Mouse (Mus musculus): ENCODE measurements around the gene Dgkg.
A peak's percentile ranks its signal among the peaks of the same experiment; 100 is the strongest.

Dgkg gene

DNA sequence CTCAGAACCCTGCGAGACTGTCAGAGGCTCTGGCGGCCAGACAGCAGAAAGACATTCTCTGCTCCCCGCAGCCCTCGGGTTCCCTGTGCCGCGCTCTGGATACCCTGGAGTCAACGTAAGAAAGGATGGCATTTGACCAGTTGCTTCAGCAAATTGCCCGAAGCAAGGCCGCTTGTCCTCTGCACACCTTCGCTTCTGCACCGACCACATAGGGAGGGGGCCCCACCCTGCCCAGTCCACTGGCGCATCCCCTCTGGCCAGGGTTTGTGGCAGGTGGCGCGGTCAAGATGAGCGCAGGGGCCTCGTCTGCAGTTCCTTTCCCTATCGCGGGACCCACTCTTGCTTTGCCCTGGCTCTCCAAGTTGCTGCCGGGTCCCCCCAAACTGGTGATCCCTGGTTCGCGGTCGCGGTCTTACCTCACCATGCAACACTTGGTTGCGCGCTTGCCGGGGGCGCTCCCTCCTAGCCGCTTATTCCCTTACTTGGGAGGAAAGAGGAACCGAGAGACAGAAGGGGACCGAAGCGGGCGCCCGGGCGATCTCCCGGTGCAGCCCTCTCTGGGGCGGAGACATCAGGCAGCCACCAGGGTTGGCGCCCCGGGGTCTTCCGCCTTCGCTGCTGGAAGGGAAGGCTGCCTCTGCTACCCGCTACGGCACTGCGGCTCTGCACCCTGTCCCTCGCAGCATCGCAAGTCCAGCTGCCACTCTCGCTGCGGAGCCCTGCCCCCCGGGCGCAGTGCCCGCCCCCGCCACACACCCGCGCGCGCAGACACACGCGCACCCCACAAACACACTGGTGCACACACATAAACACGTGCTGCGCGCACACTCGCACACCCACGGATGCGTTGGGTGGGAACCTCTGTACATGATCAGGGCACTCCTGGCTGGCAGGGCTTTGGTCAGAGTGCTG is at the start of gene Dgkg:
Gene Dgkg, minus strand, starts transcription at position 689 of the 912 bp plus-strand sequence.
- peak; percentile 57 for DNase-seq

DNA sequence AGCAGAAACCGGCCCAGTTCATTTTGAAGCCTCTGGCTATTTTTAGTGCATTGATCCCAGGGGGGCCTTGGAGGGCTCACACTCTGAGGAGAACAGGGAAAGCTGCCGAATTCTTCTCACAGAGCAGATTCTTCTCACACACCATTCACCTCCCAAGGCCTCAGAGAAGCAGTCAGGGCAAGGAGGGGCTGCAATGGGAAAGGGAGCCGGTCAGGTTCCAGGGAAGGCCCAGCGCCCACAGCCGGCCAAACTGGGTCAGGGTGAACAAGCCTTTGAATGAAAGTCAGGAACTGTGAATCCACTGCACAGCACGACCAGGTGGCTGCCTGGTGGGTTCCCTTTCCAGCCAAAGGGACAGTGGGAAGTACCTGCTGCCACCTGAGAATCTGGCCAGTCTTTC is 47.9 kb upstream of the Dgkg start:
- DNase-seq = peak; percentile 15

DNA sequence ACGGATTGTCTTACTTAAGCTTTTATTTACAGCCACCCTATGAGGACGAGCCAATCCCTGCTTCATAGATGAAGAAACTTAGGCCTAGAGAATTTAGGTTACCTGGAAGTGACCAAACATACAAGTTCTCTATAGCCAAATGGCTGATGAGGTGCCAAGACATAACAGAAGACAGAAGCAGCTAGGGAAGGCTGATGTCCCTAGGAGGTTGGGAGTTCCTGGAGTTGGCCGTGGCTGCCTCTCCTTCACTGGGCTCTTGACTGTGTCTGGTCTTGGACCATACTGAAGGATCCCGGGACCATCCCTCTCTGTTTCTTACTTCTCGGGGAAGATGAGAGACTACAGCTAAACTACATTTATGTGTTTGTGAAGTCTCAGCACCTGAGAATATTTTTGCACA is 47.1 kb upstream of the Dgkg start:
- DNase-seq = no peak

DNA sequence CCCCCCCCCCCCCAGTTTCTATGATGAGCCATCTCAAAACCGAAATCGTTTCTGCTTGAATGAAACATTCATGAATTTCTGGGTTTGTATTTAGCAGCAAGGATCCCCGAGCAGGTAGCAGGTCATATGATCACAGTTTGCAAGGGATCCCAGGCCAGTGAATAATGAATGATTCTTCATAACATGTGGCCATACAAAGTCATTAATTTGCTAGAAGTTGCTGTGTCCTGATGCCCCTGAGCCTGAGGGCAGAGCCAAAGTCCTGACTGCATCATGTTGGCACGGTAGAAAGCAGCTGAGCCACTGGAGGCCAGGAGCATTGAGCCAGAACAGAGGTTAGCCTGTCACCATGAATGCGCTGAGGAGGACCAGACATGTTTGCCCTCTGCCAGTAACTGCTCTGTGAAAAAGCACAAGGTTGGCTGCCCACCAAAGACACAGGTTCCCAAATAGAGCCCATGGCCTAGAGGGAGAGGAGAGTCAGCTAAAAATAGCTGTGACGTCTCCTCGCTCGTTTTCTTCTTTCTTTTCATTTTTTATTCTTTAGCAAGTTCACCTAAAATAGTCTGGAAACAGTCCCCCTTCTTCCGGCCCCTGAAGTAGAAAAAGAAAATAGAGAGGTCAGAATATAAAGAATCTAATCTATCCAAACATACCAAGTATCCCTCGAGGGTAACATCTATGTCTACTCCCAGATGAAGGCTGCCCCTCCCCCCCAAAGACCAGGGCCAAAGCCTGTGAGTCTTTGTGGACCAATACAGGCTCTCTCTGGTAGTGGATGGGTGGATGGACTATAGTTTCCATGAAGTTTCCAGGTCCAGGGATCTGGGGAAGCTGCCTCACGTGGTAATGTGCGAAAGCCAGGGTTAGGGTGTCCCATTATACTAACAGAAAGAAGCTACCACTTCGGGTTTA is 42.1 kb upstream of the Dgkg start:
- DNase-seq = no peak

DNA sequence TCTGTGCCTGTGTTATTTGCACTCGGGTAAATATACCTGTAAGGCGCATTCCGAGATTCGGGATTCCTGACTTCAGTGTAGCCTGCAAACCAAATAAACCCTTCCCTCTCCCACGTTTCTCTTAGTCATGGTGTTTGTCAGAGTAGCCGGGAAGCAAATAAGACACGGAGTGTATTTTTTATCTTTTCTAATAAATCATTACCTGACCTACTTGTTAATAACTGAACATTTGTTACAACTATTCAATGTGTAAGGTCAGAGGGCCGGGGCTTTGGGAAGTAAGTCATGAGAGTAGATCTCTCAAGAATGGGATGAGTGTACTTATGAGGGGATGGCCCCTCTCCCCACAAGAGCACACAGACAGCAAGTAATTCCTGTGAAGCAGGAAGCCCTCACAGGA is 41.1 kb upstream of the Dgkg start:
- DNase-seq = no peak

DNA sequence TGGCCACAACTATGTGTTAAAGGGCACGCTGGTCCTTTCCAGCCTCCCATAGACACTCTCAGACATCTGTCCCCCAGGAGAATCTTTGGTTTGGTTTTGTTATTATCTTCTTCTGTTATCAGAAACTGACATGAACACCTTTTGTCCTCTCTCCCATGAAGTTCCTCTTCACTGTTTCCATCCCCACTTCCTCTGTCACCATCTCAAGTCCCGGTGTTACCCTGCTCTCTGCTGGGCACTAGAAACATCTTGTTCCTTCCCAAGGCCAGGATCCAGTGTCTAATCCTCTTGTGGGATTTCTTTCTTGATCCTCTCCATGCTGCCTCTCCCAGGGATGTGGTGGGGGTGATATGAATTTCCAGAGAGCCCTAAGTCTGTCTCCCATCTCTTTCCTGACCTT is 32.6 kb upstream of the Dgkg start:
- no peak for DNase-seq

DNA sequence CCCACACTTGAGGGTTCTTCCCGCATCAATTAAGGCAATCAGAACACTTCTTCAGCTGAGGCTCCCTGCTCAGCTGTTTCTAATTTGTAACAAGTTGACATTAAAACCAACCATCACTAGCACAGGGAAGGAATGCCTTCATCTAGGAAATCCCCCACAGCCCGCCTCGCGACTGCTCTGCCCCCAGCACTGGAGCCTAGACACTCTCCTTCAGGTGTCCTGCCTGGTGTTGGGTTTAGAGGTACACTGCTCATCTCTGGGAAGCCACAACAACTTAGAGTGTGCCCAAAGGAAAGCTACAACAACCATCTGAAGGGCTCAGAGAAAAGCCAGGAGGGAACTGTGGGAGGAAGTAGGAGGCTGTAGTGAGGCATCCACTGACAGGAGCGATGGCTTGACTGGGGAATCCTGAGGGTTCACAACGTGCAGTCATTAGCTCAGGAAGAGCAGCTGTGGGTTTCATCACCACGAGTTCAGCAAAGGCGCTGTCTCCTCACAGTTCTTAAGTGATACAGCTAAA is 30.8 kb upstream of the Dgkg start:
- no peak for DNase-seq

DNA sequence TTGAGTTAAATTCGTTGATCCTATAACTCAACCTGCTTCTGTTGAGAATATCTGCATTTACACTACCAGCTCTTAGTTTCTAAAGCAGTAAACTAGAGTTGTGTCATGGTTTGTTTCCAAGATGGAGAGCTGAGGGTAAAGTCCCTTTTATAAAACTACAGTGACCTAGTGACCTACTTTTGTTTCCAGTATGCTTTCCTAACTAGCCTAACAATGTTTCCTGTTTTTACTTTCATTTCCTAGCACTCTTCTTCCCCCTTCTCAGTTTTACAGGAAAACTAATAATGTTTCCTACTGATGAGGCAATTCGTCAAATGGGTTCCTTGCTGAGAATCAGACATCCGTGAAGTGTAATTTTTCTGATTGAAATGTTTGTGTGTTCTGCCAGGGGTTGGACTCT is 26.6 kb upstream of the Dgkg start:
- DNase-seq = no peak

DNA sequence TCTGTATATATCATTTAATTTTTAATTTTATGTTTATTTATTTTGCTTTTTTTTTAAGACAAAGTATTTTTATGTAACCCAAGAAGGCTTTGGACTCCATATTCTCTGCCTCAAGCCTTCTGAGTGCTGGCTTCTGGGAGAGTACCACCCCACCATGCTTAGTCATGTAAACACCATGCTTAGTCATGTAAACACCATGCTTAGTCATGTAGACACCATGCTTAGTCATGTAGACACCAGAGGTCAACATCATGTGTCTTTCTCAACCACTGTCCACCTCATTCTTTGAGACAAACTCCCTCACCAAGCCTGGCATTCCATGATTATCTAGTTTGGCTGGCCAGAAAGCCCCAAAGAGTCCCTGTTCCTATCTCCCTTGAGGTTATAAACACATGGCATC is 25.7 kb upstream of the Dgkg start:
- no peak for DNase-seq

DNA sequence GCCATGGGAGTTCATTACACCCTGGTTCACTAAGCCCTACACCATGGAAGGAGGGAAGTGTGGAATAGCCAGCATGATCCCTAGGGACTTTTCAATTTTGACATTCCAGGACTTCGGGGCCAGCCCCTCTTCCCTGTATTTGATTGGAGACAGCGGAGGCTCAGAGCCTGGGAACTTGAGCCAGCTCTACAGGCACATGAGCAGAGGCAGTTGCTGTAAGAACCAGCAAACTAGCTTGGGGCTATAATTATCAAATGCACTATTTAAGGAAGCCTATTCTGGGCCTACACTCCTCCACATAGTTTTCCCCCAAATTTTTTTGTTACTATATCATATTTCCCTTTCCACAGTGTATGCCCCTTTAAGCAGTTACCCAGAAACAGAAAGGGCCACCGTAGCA is 22.6 kb upstream of the Dgkg start:
- no peak for DNase-seq

DNA sequence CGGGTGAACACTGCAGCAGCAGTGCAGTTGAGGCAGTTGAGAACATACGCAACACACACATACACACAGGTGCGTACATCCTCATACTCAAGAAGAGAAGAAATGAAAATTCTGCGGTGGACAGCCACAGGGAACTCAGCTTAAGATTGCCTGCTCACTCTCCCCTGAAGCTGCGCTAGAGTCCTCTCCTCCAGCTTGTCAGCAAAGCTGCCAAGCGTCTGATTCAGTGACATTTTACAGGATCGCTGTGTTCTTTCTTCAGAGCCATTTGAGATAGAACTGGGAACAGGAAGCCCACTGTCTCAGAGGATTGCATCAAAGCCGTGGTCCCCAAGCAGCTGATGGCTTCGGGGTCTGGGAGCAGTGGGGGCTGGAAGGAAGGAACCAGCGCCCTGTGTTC is 17.6 kb upstream of the Dgkg start:
- DNase-seq = no peak

DNA sequence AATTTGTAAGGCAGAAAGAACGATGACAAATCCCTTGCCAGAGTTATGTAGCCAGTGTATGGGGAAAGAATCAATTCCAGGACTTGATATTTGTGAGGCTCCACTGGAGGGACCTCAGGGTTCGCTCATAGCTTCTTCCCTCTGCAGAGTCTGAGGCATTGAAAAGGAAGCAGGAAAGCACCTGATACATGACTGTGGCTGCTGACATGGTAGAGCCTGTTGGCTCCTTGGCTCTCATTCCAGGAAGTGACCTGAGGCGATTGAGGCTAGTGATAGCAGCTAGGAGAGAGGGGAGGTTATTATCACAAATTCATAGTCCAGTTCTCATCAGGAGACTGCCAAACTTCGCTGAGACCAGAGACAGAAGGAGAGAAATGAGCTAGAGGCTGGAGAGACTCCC is 17.1 kb upstream of the Dgkg start:
- no peak for DNase-seq

DNA sequence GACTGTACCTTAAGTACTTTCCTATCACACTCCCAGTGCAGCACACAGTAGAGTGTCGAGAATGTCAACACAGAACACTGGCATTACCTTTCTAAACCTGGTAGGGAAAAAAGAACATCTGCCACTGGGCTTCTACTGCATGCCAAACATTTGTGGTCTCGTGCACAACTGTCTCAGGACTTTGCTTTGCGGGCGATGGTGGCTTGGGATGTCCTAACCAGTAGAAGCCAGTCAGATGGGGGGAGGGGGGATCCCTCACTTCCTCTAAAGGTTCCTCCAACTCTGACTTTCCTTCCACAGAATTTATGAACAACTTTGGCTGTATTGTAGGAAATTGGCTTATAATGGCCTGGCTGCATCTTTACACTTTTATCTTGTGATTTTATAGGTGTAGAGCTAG is 7.0 kb upstream of the Dgkg start:
- DNase-seq = peak; percentile 10

DNA sequence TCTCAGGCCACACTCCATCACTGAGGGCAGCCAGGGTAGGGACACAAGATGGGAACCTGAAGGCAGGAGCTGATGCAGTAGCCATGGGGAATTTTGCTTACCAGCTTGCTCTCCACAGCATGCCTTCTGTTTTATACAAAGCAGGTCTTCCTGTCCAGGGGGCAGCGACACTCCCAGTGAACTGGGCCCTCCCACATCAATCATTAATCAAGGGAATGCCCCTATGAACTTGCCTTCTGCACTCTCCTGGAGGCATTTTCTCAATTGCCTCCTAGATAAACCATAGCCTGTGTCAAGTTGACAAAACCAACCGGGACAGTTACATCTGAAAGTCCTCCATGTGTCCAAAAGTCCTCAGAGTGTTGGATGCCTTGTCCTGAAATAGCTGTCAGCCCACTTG is 6.1 kb upstream of the Dgkg start:
- DNase-seq = no peak

DNA sequence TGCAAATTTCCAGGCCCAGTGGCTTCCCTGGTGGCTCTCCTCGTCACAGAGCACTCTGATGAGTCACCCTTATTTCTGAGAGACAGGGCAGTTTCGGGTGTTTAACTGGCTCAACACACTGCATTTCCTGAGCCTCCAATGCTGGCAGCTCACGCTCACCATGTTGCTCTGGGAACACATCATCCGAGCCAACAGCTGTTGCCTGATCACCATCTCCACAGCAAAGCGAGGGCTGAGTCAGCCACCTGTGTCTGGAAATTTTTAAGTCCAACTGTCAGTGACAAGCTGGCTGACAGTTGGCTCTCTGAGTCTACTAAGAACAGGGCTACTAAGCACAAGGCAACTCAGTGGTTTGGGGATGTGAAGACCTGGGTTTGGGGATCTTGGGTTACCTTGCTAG is 4.1 kb upstream of the Dgkg start:
- no peak for DNase-seq

DNA sequence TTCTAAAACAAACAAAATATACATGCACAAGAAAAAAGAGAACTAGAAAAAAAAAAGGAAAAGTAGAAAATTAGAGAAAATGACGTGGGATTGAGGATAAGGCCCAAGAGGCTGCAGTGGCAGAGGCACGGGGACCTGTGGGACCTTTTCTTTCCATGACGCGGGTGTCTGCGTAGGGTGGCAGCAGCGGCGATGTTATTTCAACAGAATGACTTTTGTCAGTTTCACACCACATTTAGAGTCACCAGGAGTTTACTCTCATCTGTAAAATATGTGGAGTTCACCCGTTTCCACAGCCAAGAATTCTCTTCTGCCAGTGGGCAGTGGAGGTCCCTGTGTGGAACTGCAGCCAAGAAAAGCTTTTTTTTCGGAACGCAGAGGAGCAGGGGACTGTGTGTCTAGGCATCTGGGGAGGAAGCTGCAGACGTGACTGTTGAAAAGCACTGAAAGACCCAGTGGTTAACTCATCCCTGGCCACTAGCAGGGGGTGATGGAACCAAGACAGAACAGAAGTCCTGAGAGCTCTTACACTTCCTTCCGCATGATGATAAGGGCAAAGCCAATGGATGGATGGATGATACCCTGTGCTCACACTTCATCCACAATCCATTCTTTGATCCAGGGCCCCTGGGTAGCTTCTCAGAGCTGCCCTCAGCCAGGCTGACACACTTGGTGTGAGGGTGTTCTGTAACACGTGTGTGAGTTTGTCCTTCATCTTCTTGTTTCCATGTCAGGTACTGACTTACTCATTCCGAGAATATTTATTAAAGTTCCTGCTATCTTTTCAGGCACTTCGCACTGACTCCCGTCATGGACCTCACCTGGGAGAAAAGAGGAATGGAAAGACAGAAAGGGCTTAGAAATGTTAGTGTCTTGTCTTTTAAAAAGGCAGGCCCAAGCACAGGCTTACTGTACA is 1.1 kb upstream of the Dgkg start:
- DNase-seq = no peak

DNA sequence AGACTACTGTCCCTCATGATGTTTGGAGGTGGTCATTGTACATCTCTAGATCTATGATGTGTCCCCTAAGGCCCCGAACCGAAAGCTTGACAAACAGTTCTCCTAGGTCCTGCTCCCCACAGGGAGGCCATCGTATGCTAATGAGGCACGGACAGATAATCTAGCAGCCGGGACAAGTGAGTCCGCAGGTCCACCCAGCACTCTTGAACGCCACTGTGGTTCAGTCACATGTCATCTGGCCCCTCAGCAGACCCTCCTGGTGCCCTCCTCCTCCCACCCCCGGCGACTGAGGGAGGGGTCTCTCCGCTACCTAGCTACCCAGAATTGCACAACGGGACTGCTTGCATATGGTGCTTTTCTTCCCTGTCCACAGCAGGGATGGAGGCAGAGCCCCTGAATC is 1.2 kb downstream of the Dgkg start:
- peak; percentile 5 for DNase-seq

DNA sequence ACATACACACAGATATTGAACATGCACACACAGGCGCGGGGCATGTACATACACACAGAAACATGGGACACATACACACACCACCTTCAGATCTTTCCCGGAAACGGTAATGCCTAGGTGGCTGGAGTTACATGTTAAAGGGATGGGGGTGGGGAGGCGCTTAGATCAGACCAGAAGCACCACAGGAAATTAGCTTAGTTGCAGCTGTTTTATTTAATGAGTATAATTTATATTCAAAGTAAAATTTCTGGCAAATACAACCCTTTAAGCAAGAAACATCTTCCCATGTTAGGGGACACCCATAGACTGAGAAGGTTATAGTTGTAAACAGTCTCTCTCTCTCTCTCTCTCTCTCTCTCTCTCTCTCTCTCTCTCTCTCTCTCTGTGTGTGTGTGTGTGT is 1.8 kb downstream of the Dgkg start:
- no peak for DNase-seq

DNA sequence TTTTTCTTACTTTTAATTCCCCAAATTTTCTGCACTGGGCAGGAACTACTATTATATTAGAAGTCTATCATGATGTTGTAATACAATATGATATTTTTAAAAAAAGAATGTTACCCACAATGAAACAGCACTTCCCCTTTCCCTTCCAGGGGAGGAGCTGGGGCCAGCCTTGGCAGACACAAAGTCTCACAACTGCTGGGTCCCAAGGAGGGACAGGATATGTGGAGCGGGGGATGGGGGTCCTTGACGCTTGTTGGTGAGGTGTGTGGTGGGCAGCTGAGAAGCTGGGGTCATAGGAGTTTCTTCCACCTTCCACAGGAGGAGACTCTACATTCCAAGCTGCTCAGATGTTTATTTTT is 2.6 kb downstream of the Dgkg start:
- peak; percentile 37 for DNase-seq

DNA sequence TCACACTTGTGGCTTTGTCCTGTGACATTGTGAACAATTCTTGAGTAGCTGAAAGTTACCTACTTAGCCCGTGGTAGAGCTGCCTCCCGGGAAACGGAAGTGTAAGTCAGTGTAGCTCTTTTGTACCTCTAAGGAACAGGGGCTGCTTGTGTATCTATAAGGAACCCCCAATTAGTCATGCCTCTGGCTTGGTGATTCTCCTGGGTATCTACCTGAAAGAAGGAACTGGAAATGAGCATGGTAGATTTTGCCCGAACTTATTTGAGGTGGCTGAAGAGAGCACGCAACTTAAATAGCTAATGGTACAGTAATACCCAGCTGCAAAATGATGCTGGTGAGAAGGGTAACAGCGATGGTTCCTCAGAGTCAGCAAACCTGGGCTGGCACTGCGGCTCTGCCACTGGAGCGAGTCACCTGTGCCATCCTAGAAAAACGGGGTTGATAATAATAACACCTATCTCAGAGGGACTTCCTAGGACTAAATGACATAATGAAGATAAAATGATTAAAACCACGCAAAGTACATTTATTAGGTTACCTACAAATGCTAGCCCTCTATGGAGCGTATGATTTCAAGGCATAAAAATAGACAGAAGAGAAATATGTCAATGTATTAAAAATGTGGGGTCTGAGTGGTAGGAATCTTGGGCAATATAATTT is 3.1 kb downstream of the Dgkg start:
- no peak for DNase-seq

DNA sequence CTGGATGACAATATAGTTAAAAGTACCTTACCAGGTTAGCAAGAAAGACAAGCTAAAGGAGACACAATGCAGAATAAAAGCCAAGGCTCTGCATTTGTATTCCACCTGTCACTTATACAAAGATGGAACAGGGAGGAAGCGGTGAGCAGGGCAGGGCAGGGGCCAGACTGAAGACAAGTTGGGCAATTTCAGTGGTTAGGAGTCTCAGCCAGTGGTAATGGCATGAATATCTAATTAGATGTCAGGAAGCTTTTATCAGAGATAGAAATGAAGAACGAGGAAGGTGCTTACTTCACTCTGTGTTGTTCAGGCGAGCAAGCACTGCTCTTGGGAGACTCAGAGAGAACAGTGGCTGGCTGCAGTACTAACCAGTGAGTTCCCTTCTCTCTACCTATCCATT is 5.8 kb downstream of the Dgkg start:
- peak; percentile 22 for DNase-seq

DNA sequence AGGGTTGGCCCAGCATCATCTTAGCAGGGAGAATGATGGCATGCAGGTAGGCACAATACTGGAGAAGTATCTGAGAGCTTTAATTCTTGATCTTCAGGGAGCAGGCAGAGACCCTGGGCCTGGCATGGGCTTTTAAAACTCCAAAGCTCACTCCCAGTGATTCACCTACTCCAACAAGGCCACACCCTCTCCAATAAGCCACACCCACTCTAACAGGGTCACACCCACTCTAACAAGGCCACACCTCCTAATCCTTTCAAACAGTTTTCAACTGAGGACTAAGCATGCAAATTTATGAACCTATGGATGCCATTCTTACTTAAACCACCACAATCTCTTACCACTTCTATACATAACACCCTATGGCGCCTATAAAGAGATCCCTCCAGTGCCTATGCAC is 11.8 kb downstream of the Dgkg start:
- DNase-seq = no peak
